Mouse (Mus musculus): Measurements from ENCODE around the gene Ubtf.
"Not testable (repeated sequence)": the region's sequence is repeated elsewhere in the genome, so short reads cannot be mapped to it uniquely, and the experiment has no call there.

Ubtf gene

GRCm38 (mm10) chr11:102319410-102319792 is at the start of gene Ubtf:
Gene Ubtf, minus strand, starts transcription at chr11:102319742.
- peak; percentile 83 for DNase-seq (ENCODE audit: low read depth, low spot score)

GRCm38 (mm10) chr11:102369263-102369662 is 49.7 kb upstream of the Ubtf start:
- DNase-seq (ENCODE audit: low read depth, low spot score), result no peak

- no peak for DNase-seq (ENCODE audit: low read depth, low spot score)
Measured at GRCm38 (mm10) chr11:102368347-102368746, 48.8 kb upstream of the Ubtf start.

- DNase-seq (ENCODE audit: low read depth, low spot score), result no peak
Measured at GRCm38 (mm10) chr11:102367504-102368280, 48.1 kb upstream of the Ubtf start.

- not testable (repeated sequence) for DNase-seq (ENCODE audit: low read depth, low spot score)
Measured at GRCm38 (mm10) chr11:102366103-102366502, 46.6 kb upstream of the Ubtf start, which contains the start of gene Slc4a1. Gene Slc4a1, minus strand, starts transcription at chr11:102366203.

- no peak for DNase-seq (ENCODE audit: low read depth, low spot score)
Measured at GRCm38 (mm10) chr11:102365699-102366098, 46.2 kb upstream of the Ubtf start.

- DNase-seq (ENCODE audit: low read depth, low spot score), result no peak
Measured at GRCm38 (mm10) chr11:102364570-102365371, 45.2 kb upstream of the Ubtf start.

- DNase-seq (ENCODE audit: low read depth, low spot score), result no peak
Measured at GRCm38 (mm10) chr11:102363623-102364022, 44.1 kb upstream of the Ubtf start.

- no peak for DNase-seq (ENCODE audit: low read depth, low spot score)
Measured at GRCm38 (mm10) chr11:102361776-102362495, 42.4 kb upstream of the Ubtf start.

GRCm38 (mm10) chr11:102358365-102358764 is 38.8 kb upstream of the Ubtf start:
- no peak for DNase-seq (ENCODE audit: low read depth, low spot score)

GRCm38 (mm10) chr11:102356636-102357350 is 37.3 kb upstream of the Ubtf start:
- no peak for DNase-seq (ENCODE audit: low read depth, low spot score)

- no peak for DNase-seq (ENCODE audit: low read depth, low spot score)
Measured at GRCm38 (mm10) chr11:102356190-102356589, 36.6 kb upstream of the Ubtf start.

- DNase-seq (ENCODE audit: low read depth, low spot score), result no peak
Measured at GRCm38 (mm10) chr11:102355501-102355900, 36.0 kb upstream of the Ubtf start.

GRCm38 (mm10) chr11:102353021-102353431 is 33.5 kb upstream of the Ubtf start:
- no peak for DNase-seq (ENCODE audit: low read depth, low spot score)

- no peak for DNase-seq (ENCODE audit: low read depth, low spot score)
Measured at GRCm38 (mm10) chr11:102352378-102352777, 32.8 kb upstream of the Ubtf start.

- no peak for DNase-seq (ENCODE audit: low read depth, low spot score)
Measured at GRCm38 (mm10) chr11:102350981-102351523, 31.5 kb upstream of the Ubtf start.

- no peak for DNase-seq (ENCODE audit: low read depth, low spot score)
Measured at GRCm38 (mm10) chr11:102350416-102350815, 30.9 kb upstream of the Ubtf start.

GRCm38 (mm10) chr11:102349189-102349954 is 29.8 kb upstream of the Ubtf start:
- DNase-seq (ENCODE audit: low read depth, low spot score), result no peak

GRCm38 (mm10) chr11:102348771-102349170 is 29.2 kb upstream of the Ubtf start:
- no peak for DNase-seq (ENCODE audit: low read depth, low spot score)

- no peak for DNase-seq (ENCODE audit: low read depth, low spot score)
Measured at GRCm38 (mm10) chr11:102348101-102348585, 28.6 kb upstream of the Ubtf start.
